Mouse (Mus musculus): Measurements from ENCODE around the gene Tmem254c. TPM values are rescaled to one million over a fixed set of nuclear protein-coding genes. Genes with fewer than 3 reads are reported as not detected.

Tmem254c gene
- polyA plus RNA-seq, 1 experiment from 2014 or later: 30.4 TPM

Other genes with a start within 250 kb of the Tmem254c start
- gene Anxa11, start 225.2 kb downstream of the Tmem254c start, polyA plus RNA-seq (2014; fragmentation: Nextera tagmentation; extraction: Ambion mirVana): 2.9 and 3.2 TPM in 2 replicates
- gene Plac9a, start 164.3 kb downstream of the Tmem254c start, polyA plus RNA-seq (2014; fragmentation: Nextera tagmentation; extraction: Ambion mirVana): not detected in 2 replicates
- gene Tmem254a, start 139.7 kb downstream of the Tmem254c start, polyA plus RNA-seq (2014; fragmentation: Nextera tagmentation; extraction: Ambion mirVana): 5.5 and 6.3 TPM in 2 replicates
- not detected in 2 replicates for gene Cphx1, start 129.1 kb downstream of the Tmem254c start, polyA plus RNA-seq (2014; fragmentation: Nextera tagmentation; extraction: Ambion mirVana)
- gene Duxbl1, start 88.8 kb downstream of the Tmem254c start, polyA plus RNA-seq (2014; fragmentation: Nextera tagmentation; extraction: Ambion mirVana): 1.6 and 1.9 TPM in 2 replicates
- gene Gm9780, start 24.6 kb downstream of the Tmem254c start, polyA plus RNA-seq (2014; fragmentation: Nextera tagmentation; extraction: Ambion mirVana): 5.2 and 8.5 TPM in 2 replicates
- gene Cphx2, start 14.2 kb upstream of the Tmem254c start, polyA plus RNA-seq (2014; fragmentation: Nextera tagmentation; extraction: Ambion mirVana): not detected in 2 replicates
- gene Cphx3, start 14.9 kb upstream of the Tmem254c start, polyA plus RNA-seq (2014; fragmentation: Nextera tagmentation; extraction: Ambion mirVana): not detected in 2 replicates
- gene Duxbl2, start 51.0 kb upstream of the Tmem254c start, polyA plus RNA-seq (2014; fragmentation: Nextera tagmentation; extraction: Ambion mirVana): 1.6 and 2.0 TPM in 2 replicates
- gene Plac9b, start 115.1 kb upstream of the Tmem254c start, polyA plus RNA-seq (2014; fragmentation: Nextera tagmentation; extraction: Ambion mirVana): 6.3 and 8.1 TPM in 2 replicates
- gene Tmem254b, start 139.7 kb upstream of the Tmem254c start, polyA plus RNA-seq (2014; fragmentation: Nextera tagmentation; extraction: Ambion mirVana): 30.6 and 32.5 TPM in 2 replicates
- 0.66 and 0.70 TPM in 2 replicates for gene Duxbl3, start 190.6 kb upstream of the Tmem254c start, polyA plus RNA-seq (2014; fragmentation: Nextera tagmentation; extraction: Ambion mirVana)

All from hindbrain, embryonic 14.5 days (tissue).